Mouse (Mus musculus) spleen, adult 12 weeks (tissue): ENCODE results near the gene Hrnr.

Experiments
- DNase-seq: peaks from one replicate; pipeline ENCODE4 v3.0.0; 2022; ENCODE audit warnings: low spot score

Hrnr gene

DNA sequence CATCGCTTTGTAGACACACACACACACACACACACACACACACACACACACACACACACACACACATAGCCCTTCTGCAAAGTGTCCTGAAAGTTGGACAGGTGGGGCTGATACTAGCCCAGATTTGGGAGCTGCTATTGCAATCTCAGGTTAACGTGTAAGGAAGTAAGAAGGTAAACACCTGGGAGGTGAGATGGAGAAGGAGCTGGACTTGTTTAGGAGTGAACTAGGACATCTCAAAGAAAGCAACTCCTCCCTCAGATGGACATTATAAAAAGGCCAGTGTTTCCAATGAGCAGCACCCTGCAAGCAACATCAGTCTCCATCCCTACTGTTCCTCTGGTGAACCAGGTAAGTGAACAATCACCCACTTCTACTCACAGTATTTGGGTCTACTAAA lies at the start of gene Hrnr:
Gene Hrnr (plus strand): TSS at position 301 of the 400 bp plus-strand sequence.
- no peak for DNase-seq

GRCm38 (mm10) chr3:93273223-93273622 lies 46.3 kb upstream of the Hrnr start, which contains the start of gene Flg:
Gene Flg (plus strand): TSS chr3:93273523.
- DNase-seq, result no peak

DNA sequence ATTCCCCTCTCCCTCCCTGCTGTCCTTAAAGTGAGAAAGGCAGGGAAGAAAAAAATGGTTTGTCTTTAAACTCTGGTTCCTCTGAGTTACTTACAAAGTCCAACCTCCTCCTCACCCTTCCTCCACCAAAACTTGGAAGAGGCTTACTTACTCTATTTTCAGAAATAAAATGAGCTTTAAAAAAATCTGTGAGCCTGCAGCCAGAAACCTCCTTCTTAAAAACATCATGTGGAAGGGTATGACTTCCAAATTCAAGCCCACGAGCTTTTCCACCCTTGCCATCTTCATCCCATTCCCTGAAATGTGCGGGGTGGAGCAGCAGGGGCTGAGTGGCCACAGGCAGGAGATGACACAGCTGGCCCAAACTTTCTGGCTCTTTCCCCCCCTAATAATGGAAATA lies 22.0 kb upstream of the Hrnr start:
- no peak for DNase-seq

DNA sequence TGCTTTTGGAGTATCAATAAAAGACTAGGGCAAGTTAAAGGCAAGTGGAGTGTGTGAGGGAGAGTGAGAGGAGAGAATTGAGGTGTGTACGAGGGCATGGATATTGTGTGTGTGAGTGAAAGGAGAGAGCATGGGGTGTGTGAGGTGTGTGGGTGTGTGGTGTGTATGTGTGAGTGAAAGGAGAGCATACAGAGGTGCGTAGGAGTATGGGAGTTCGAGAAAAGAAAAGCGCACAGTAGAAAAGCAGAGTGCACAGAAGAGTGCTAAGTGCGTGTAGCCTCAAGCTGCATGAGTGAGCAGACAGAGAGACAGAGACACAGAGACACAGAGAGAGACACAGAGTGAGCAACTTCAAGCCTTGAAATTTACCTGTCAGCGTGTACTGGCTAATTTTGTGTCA lies 19.7 kb upstream of the Hrnr start:
- no peak for DNase-seq

DNA sequence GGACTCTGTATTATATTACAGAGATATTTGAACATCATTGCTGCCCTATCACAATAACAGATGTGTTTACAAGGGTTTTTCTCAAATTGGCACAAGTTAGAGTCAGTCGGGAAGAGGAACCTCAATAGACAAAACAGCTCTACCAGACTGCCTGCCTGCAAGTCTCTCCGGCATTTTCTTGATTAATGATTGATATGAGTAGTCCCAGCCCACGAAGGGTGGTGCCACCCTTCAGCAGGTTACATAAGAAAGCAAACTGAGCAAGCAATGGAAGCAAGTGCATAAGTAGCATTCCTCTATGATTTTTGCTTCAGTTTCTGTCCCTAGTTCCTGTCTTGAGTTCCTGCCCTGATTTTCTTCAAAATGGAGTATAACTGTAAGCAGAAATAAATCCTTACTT lies 17.7 kb upstream of the Hrnr start:
- no peak for DNase-seq

- DNase-seq, result no peak
Measured at GRCm38 (mm10) chr3:93306142-93306541, 13.4 kb upstream of the Hrnr start.

DNA sequence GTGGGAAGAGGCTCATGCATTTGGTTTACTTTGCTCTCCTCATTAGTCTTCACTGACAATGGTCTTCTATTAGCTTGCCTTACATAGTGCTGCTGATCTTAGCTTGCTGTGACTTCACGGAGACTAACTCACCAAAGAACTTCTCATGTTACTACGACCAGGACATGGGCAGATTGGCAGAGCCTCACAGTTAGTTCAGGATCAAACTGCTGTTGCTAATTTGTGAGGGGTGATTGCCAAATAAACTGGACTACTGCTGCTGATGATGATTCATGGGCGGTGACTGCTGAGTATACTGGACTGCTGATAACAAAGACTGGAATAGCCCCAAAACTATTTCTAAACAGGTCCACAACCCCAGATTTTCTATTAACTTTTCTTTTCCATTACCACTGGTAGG lies 8.2 kb upstream of the Hrnr start:
- DNase-seq, result no peak

- no peak for DNase-seq
Measured at GRCm38 (mm10) chr3:93314388-93314787, 5.2 kb upstream of the Hrnr start.

GRCm38 (mm10) chr3:93337749-93338148 lies 18.2 kb downstream of the Hrnr start:
- no peak for DNase-seq

- DNase-seq, result no peak
Measured at GRCm38 (mm10) chr3:93340021-93340420, 20.5 kb downstream of the Hrnr start.

GRCm38 (mm10) chr3:93346896-93347295 lies 27.3 kb downstream of the Hrnr start:
- DNase-seq, result no peak

- DNase-seq, result no peak
Measured at GRCm38 (mm10) chr3:93360045-93360444, 40.5 kb downstream of the Hrnr start.

GRCm38 (mm10) chr3:93361933-93362574 lies 42.5 kb downstream of the Hrnr start:
- no peak for DNase-seq

GRCm38 (mm10) chr3:93366966-93367575 lies 47.5 kb downstream of the Hrnr start:
- DNase-seq, result no peak

DNA sequence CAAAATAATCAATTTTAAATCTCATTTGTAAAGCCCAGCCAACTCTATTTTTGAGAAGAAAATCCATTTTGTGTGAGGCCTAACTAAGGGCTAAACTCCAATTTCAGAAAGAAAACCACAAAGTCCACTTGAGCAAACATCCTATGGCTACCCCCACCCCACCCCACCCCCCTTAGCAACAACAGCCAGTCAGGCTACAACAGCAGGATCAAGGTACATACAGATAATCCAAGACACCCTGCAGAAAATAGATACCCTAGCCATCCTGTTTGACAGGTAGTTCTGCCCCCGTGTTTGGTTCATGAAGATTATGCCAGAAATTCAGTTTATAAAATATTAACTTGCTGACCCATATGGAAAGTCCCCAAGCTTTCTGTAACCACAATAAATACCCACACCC lies 48.6 kb downstream of the Hrnr start:
- no peak for DNase-seq

GRCm38 (mm10) chr3:93373416-93373815 lies 53.9 kb downstream of the Hrnr start:
- no peak for DNase-seq

DNA sequence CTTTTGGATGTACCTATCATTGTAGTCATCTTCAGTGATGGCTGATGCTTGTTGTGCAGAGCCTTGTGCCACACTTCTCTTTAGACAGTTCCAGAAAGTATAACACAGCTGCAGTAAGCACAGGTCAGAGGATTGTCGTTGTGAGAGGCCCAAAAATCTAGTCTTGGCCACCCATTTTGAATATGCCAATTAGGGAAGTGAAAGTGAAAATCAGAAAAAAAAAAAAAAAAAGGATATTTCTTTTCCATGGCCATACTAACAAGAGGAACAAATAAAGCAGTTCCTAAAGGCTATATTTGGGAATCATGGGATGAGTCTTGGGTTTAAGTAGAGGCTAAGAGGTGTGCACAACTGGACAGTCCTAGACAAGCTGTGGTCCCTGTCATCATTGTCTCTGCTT lies 55.6 kb downstream of the Hrnr start:
- DNase-seq, result no peak

GRCm38 (mm10) chr3:93375601-93376000 lies 56.1 kb downstream of the Hrnr start:
- no peak for DNase-seq

- DNase-seq, result no peak
Measured at GRCm38 (mm10) chr3:93378146-93378545, 58.6 kb downstream of the Hrnr start.
